Comparison of ENCODE assay signal across 18 mouse cellular contexts in the genomic region with DNA sequence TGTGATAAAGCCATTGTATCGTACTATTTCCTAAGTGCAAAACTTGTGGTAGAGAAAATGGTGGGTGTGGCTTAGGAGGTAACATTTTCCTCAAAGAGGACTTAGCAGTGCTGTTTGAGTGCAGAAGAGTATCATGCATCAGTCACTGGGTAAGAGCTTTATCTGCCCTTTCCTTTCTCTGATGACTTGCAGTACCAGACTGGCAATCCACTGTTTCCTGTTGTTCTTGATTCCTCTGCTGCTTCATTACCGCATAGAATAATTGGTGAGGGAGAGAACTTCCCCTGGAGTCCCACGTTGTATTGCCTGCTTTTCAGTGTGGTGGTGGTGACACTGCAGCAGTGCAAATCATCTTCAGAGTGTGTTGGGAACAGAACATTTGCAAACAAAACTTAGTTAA. TPM values are rescaled to one million over a fixed set of nuclear protein-coding genes. Genes with fewer than 3 reads are reported as not detected.
"Had no signal": no experiment of that assay in that cellular context is flagged by ENCODE, and none has a peak within 500 bp of the region (broad histone marks: within the 10 kb centered on the region; RNA-seq: fewer than 3 reads in every experiment).

No protein-coding gene starts in this region.

- ATAC-seq: midbrain, embryonic 13.5 days had no signal

- H3K4me3 ChIP-seq: left cerebral cortex, adult 2 months; limb, embryonic 10.5 days; lung, embryonic 15.5 days; midbrain, embryonic 13.5 days had no signal

- H3K4me1 ChIP-seq: limb, embryonic 10.5 days; lung, embryonic 15.5 days; midbrain, embryonic 13.5 days had no signal

- DNase-seq: kidney, postnatal 10 days; lung, postnatal 14 days; right cerebral cortex, postnatal 25 days; thymus, postnatal 4 days had no signal

- H3K9me3 ChIP-seq: limb, embryonic 10.5 days; lung, embryonic 15.5 days had no signal

- H3K9ac ChIP-seq: lung, embryonic 15.5 days; midbrain, embryonic 13.5 days had no signal

- H3K27me3 ChIP-seq: lung, embryonic 15.5 days; midbrain, embryonic 13.5 days had no signal

- H3K27ac ChIP-seq: left cerebral cortex, adult 2 months; limb, embryonic 10.5 days; lung, embryonic 15.5 days; macrophage; midbrain, embryonic 13.5 days; stomach, postnatal 0 days had no signal

RNA-seq across cellular contexts. Expression of a gene that starts 47.6 kb away (rescaled TPM):
- total RNA-seq: layer of hippocampus, adult 8-10 months; layer of hippocampus, postnatal 25 days; left cerebral cortex, adult 2 months; left cerebral cortex, postnatal 14 days had no signal
- polyA plus RNA-seq: kidney, embryonic 14.5 days; large intestine, adult 2 months; liver, embryonic 11.5 days; liver, embryonic 16.5 days; macrophage; midbrain, postnatal 0 days had no signal
